Mouse (Mus musculus) lung, adult 2 months (tissue): ENCODE data around the gene Cabin1.

Experiments
- CTCF ChIP-seq: fragments of 200-500 bp; IDR thresholded peaks from 2 replicates; pipeline ENCODE4 v1.5.1; 2011; ENCODE audit warnings: mild to moderate bottlenecking, low read length, control low read depth; ENCODE audit not compliant: insufficient read depth
- POLR2A ChIP-seq: fragments of 200-500 bp; IDR thresholded peaks from 2 replicates; pipeline ENCODE4 v1.6.1; 2011; ENCODE audit warnings: low read depth, mild to moderate bottlenecking, control low read depth, low read length, borderline replicate concordance; ENCODE audit errors: extremely low read depth

DNA sequence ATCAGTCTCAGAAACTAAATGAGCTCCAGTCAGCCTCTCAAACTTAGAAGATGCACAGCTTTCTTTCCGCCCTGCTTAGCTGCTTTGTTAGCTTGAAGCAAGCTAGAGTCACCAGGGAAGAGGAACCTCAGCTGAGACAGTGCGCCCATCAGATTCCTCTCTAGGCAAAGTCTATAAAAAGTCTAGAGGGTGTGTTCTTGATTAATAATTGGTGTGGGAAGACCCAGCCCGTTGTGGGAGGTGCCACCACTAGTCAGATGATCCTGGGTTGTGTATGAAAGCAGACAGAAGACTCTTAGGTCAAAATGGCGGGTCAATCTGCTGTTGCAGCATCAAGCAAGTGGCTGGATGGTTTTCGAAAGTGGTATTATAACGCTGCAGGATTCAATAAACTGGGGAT lies 2.7 kb upstream of the Cabin1 start:
- TF ChIP-seq CTCF: no peak
- no peak for TF ChIP-seq POLR2A
